Mouse (Mus musculus): ENCODE measurements around the gene Carhsp1. TPM values are rescaled to one million over a fixed set of nuclear protein-coding genes. Genes with fewer than 3 reads are reported as not detected.

Carhsp1 gene
- polyA plus RNA-seq, 2 experiments: 29.9 to 60.7 TPM

DNA sequence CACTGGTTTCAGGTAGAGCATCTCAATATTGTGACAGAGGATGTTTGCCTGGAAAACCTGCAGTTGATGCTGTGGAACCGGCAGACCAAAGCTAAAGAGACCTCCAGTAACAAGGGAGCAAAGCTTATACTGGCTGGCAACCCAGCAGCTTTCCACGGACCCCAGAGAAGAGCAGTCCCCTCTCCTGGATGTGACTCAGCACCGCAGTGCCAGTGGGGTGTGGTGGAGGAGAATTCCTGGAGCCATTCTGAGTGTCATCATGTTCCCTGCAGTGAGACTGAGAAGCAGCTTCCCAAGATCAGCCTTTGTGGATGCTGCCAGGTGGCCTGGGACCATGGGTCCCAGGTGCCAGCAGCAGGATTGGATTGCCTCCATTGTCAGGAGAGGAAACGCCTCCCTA, 58.9 kb downstream of the Carhsp1 start:
- Histone ChIP-seq H3K27ac (replicated peaks; ENCODE audit: low read depth, low read length) (no peak overlapping the region), H3K4me2 (replicated peaks; ENCODE audit: low read depth, low read length, severe bottlenecking) (no peak overlapping the region), H3K27me3 (ENCODE audit: control insufficient read depth, insufficient read depth, low read length) (no peaks in the 10 kb centered on the region), H3K4me1 (ENCODE audit: control insufficient read depth, insufficient read depth, low read length) (no peaks in the 10 kb centered on the region), H3K36me3 (ENCODE audit: control insufficient read depth, insufficient read depth, low read length) (peaks cover 8% of the 10 kb centered on the region; the same call in 1 of the 2 replicates), H3K4me3 (replicated peaks; ENCODE audit: low read length) (no peak overlapping the region), H3K9ac (ENCODE audit: low read depth, low read length, severe bottlenecking) (no peak overlapping the region), H3K9me3 (ENCODE audit: control insufficient read depth, low read length) (no peaks in the 10 kb centered on the region)
- ATAC-seq (ENCODE audit: low FRiP score, low read depth) (no peak), DNase-seq (ENCODE audit: low spot score) (no peak)
- WGBS: 85% methylated on average over 4 of the region's 4 CpGs
- TF ChIP-seq POLR2A (IDR thresholded peaks at IDR 0.05; ENCODE audit: borderline replicate concordance, extremely low read depth, insufficient read depth, insufficient read length): no peak

DNA sequence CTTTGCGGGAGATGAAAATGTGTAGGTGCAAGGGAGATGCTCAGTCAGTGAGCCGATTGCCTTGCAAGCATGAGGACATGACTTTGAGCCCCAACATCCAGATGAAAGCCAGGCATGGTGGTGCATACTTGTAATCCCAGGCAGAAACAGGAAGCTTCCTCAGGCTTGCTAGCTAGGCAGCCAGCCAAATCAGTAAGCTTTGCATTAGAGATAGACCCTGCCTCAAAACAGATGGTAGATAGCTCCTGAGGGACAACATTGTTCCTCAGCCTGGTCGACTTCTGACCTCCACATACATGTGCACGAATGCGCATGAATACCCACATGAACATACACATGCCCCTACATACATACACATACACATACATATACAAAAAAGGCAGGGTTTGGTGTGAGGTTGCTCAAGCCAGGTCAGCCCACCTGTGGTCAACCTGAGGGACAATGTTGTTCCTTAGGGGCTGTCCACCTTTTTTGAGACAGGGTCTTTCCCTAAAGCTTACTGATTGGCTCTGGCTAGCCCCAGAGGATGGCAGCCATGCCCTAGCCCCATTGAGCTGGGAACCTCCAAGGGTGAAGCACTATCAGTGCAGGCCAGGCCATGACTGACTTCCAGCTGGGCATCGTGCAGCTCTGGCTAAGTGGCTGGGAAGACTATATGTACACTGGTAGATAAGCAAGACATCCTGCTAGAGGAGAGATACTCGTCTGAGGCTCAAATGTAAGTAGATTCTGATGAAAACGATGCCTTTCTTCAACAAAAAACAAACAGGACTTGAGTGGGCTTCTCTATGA, 59.5 kb downstream of the Carhsp1 start:
- Histone ChIP-seq H3K27ac (replicated peaks; ENCODE audit: low read depth, low read length) (no peak overlapping the region), H3K4me2 (replicated peaks; ENCODE audit: low read depth, low read length, severe bottlenecking) (no peak overlapping the region), H3K4me1 (ENCODE audit: control insufficient read depth, insufficient read depth, low read length) (no peaks in the 10 kb centered on the region), H3K9me3 (ENCODE audit: control insufficient read depth, low read length) (no peaks in the 10 kb centered on the region), H3K36me3 (ENCODE audit: control insufficient read depth, insufficient read depth, low read length) (peaks cover 8% of the 10 kb centered on the region; the same call in 1 of the 2 replicates), H3K9ac (ENCODE audit: low read depth, low read length, severe bottlenecking) (no peak overlapping the region), H3K27me3 (ENCODE audit: control insufficient read depth, insufficient read depth, low read length) (no peaks in the 10 kb centered on the region), H3K4me3 (replicated peaks; ENCODE audit: low read length) (no peak overlapping the region)
- ATAC-seq (ENCODE audit: low FRiP score, low read depth): no peak
- TF ChIP-seq POLR2A (IDR thresholded peaks at IDR 0.05; ENCODE audit: borderline replicate concordance, extremely low read depth, insufficient read depth, insufficient read length): no peak
- 91% methylated on average over 8 of the region's 8 CpGs for WGBS
- no peak for DNase-seq (ENCODE audit: low spot score)

DNA sequence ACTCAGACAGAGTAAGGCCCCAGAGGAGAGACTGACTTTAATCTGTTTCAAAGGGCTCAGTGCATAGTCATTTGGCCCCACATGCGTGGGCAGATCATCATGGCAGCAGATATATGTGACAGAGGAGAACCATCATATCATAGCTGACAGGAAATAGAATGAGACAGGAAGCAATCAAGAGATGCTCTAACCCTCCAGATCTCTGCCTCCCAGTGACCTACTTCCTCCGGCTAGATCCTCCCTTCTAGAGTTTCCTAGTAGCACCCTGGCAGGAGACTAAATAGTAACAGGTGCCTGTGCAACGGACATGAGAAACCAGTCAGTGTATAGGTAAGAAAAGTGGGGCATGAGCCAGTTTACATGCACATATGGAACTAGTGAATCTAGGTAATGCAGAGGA, 61.6 kb downstream of the Carhsp1 start:
- Histone ChIP-seq H3K27me3 (ENCODE audit: control insufficient read depth, insufficient read depth, low read length) (no peaks in the 10 kb centered on the region), H3K4me2 (replicated peaks; ENCODE audit: low read depth, low read length, severe bottlenecking) (no peak overlapping the region), H3K4me3 (replicated peaks; ENCODE audit: low read length) (no peak overlapping the region), H3K27ac (replicated peaks; ENCODE audit: low read depth, low read length) (no peak overlapping the region), H3K36me3 (ENCODE audit: control insufficient read depth, insufficient read depth, low read length) (peaks cover 10% of the 10 kb centered on the region), H3K9me3 (ENCODE audit: control insufficient read depth, low read length) (no peaks in the 10 kb centered on the region), H3K4me1 (ENCODE audit: control insufficient read depth, insufficient read depth, low read length) (no peaks in the 10 kb centered on the region), H3K9ac (ENCODE audit: low read depth, low read length, severe bottlenecking) (no peak overlapping the region)
- DNase-seq (ENCODE audit: low spot score): no peak
- TF ChIP-seq POLR2A (IDR thresholded peaks at IDR 0.05; ENCODE audit: borderline replicate concordance, extremely low read depth, insufficient read depth, insufficient read length): no peak
- ATAC-seq (ENCODE audit: low FRiP score, low read depth): no peak
- WGBS: 46% methylated on average over 3 of the region's 3 CpGs

Small RNAs within 50 kb of the gene (microRNA-seq; reads per million reads assigned to microRNA genes)
- not detected for gene Gm22137

Other genes starting within 250 kb of the Carhsp1 start
- gene Tmem114, start 247.0 kb downstream of the Carhsp1 start, polyA plus RNA-seq (2012; rRNA removed): 0.15 and 0.47 TPM in 2 replicates
- gene Tmem114, start 247.0 kb downstream of the Carhsp1 start, polyA plus RNA-seq (2014; fragmentation: Nextera tagmentation; extraction: Ambion mirVana): not detected in 2 replicates
- 42.4 and 42.6 TPM in 2 replicates for gene Mettl22, start 201.4 kb downstream of the Carhsp1 start, polyA plus RNA-seq (2012; rRNA removed)
- 22.9 and 28.7 TPM in 2 replicates for gene Mettl22, start 201.4 kb downstream of the Carhsp1 start, polyA plus RNA-seq (2014; fragmentation: Nextera tagmentation; extraction: Ambion mirVana)
- 23.2 and 25.9 TPM in 2 replicates for gene Abat, start 158.7 kb downstream of the Carhsp1 start, polyA plus RNA-seq (2012; rRNA removed)
- 19.1 and 23.6 TPM in 2 replicates for gene Abat, start 158.7 kb downstream of the Carhsp1 start, polyA plus RNA-seq (2014; fragmentation: Nextera tagmentation; extraction: Ambion mirVana)
- gene Pmm2, start 34.5 kb downstream of the Carhsp1 start, polyA plus RNA-seq (2012; rRNA removed): 61.0 and 68.5 TPM in 2 replicates
- gene Pmm2, start 34.5 kb downstream of the Carhsp1 start, polyA plus RNA-seq (2014; fragmentation: Nextera tagmentation; extraction: Ambion mirVana): 46.1 and 47.9 TPM in 2 replicates
- 17.4 and 18.6 TPM in 2 replicates for gene Tmem186, start 34.4 kb downstream of the Carhsp1 start, polyA plus RNA-seq (2012; rRNA removed)
- 13.0 and 15.3 TPM in 2 replicates for gene Tmem186, start 34.4 kb downstream of the Carhsp1 start, polyA plus RNA-seq (2014; fragmentation: Nextera tagmentation; extraction: Ambion mirVana)
- not detected in 2 replicates for gene Gm5767, start 8.6 kb upstream of the Carhsp1 start, polyA plus RNA-seq (2012; rRNA removed)
- gene Gm5767, start 8.6 kb upstream of the Carhsp1 start, polyA plus RNA-seq (2014; fragmentation: Nextera tagmentation; extraction: Ambion mirVana): 0.33 TPM in 1 of 2 replicates, not detected in the other
- gene Usp7, start 120.2 kb upstream of the Carhsp1 start, polyA plus RNA-seq (2012; rRNA removed): 84.7 and 104 TPM in 2 replicates
- 47.1 and 51.0 TPM in 2 replicates for gene Usp7, start 120.2 kb upstream of the Carhsp1 start, polyA plus RNA-seq (2014; fragmentation: Nextera tagmentation; extraction: Ambion mirVana)
- gene 1810013L24Rik, start 157.9 kb upstream of the Carhsp1 start, polyA plus RNA-seq (2012; rRNA removed): 30.2 and 31.8 TPM in 2 replicates
- 18.2 and 20.3 TPM in 2 replicates for gene 1810013L24Rik, start 157.9 kb upstream of the Carhsp1 start, polyA plus RNA-seq (2014; fragmentation: Nextera tagmentation; extraction: Ambion mirVana)